Mouse (Mus musculus): Measurements from ENCODE around the gene Gm30302. TPM values are rescaled to one million over a fixed set of nuclear protein-coding genes. Genes with fewer than 3 reads are reported as not detected.

Gm30302 gene
- polyA plus RNA-seq, 1 experiment: not detected

DNA sequence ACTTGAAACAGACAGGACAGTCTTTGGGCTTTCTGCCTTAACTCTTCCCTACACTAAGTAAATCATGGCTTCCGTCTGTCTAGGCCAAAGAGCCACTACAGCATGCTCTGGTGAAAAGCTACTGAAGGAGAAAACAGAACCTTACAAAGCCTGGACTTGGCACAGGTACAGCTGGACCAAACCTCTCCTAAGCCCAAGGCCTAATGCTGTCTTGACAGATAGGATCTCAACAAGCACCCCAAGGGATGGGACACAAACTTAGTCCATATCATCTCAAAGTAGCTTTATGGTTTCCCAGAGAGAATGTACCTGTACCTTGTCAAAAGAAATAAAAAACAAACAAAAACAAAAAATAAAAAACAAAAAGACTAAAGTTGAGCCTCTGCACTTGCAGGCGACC lies 62.4 kb downstream of the Gm30302 start:
- H3K27me3 ChIP-seq (ENCODE audit: control insufficient read depth, insufficient read depth, low read length): no peaks in the 10 kb centered on the region
- TF ChIP-seq CTCF (IDR thresholded peaks at IDR 0.05; ENCODE audit: borderline replicate concordance, insufficient read depth, low read depth, low read length) (no peak), POLR2A (IDR thresholded peaks at IDR 0.05; ENCODE audit: borderline replicate concordance, insufficient read depth, low read length) (no peak)
- DNase-seq: no peak
- no peak overlapping the region for H3K4me3 ChIP-seq (replicated peaks; ENCODE audit: insufficient read depth, low read depth, low read length)
- no peaks in the 10 kb centered on the region for H3K4me1 ChIP-seq (ENCODE audit: control insufficient read depth, insufficient read depth, low read length)
- H3K27ac ChIP-seq (ENCODE audit: insufficient read depth, low read length): no peak overlapping the region
- 74% methylated on average over 2 of the region's 2 CpGs for WGBS

Other genes with a start within 250 kb of the Gm30302 start
- gene Omd, start 216.5 kb downstream of the Gm30302 start, polyA plus RNA-seq (2012; rRNA removed): 0.41 and 1.3 TPM in 2 replicates
- 2.2 and 4.6 TPM in 2 replicates for gene Ogn, start 191.0 kb downstream of the Gm30302 start, polyA plus RNA-seq (2012; rRNA removed)
- 0.98 and 1.2 TPM in 2 replicates for gene Cenpp, start 146.2 kb downstream of the Gm30302 start, polyA plus RNA-seq (2012; rRNA removed)
- 10.1 and 10.7 TPM in 2 replicates for gene Nol8, start 145.9 kb downstream of the Gm30302 start, polyA plus RNA-seq (2012; rRNA removed)
- 45.5 and 46.4 TPM in 2 replicates for gene Iars, start 116.9 kb downstream of the Gm30302 start, polyA plus RNA-seq (2012; rRNA removed)